Mouse (Mus musculus): ENCODE measurements around the gene H2al1c.
"Not testable (repeated sequence)": the region's sequence is repeated elsewhere in the genome, so short reads cannot be mapped to it uniquely, and the experiment has no call there.

The H2al1c gene

GRCm38 (mm10) chrX:11305355-11305754 is at the start of gene H2al1c:
Gene H2al1c, plus strand, starts transcription at chrX:11305655.
- not testable (repeated sequence) for DNase-seq (ENCODE audit: low spot score)

GRCm38 (mm10) chrX:11264918-11265317 is 40.5 kb upstream of the H2al1c start:
- no peak for DNase-seq (ENCODE audit: low spot score)

DNA sequence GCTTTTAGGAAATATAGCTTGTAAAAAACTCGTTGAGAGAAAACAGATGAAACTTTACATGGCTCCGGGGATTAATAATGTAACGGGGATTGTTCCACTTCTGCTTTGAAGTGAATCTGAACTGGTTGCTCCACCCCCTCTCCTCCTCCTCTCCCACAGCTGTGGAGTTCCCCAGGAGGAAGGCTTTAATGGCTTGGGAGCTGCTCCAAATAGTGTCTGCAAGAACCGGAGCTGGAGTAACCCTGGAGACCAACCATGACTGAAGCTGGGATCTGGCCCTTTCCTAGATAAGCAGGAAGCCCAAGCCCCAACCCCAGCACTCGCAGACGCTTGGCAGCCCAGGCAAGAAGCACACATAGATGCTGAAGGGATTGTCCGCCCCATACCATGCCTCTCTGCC is 37.7 kb upstream of the H2al1c start:
- peak; percentile 22 for DNase-seq (ENCODE audit: low spot score)

GRCm38 (mm10) chrX:11269074-11269473 is 36.4 kb upstream of the H2al1c start:
- no peak for DNase-seq (ENCODE audit: low spot score)

DNA sequence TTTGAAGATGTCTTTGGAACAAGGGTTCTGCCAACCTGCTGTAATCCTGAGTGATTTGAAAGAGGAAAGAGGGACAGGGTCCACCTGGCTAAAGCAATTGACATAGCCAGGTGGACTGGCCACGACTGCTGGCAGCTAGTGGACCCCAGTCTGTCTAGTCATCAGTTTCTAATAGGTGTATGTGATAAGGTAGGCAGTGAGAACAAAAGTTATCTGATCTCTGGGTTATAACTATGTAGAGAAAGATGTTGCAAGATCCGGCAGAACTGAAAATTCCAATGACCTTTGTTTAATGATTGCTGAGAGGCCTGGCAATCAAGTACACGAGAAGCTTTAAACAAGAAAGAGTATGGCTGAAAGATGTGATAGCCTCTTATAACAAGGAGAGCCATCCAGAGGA is 32.3 kb upstream of the H2al1c start:
- DNase-seq (ENCODE audit: low spot score) = no peak

DNA sequence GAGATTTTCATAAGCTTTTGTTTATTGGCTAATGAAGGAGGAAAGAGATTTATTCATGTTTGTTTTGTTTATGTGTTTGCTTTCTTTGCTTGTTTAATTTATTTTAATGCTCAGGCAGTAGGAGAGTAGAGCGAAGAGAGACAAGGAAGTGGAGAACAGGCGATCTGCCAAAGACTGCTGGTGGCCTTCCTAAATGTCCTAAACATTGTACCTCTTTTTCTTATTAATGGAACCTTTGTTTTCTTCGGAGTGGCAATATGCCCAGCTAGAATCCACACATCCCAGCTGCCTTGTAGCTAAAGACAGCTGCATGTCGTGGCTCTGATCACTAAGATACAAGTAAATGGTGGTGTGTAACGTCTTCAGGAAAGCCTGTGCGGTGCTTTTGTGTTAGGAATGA is 28.4 kb upstream of the H2al1c start:
- DNase-seq (ENCODE audit: low spot score) = no peak

DNA sequence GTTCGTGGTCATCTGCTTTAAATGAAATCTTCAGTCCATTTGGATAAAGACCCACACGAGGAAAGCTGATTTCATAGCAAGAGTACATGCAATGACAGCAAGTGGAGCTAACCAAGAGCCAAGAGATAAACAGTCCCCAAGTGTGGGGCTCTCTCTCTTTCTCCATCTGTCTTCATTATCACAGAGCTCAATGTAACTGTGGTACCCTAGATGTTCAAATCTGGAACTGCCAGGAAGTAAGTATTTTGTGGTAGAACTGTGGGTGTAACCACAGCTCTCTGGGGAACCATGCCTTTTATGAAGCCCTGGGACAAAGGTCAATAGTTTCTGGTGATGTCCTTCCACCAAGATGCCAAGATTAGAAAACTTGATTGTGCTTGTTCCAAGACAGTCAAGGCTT is 24.7 kb upstream of the H2al1c start:
- DNase-seq (ENCODE audit: low spot score) = no peak

DNA sequence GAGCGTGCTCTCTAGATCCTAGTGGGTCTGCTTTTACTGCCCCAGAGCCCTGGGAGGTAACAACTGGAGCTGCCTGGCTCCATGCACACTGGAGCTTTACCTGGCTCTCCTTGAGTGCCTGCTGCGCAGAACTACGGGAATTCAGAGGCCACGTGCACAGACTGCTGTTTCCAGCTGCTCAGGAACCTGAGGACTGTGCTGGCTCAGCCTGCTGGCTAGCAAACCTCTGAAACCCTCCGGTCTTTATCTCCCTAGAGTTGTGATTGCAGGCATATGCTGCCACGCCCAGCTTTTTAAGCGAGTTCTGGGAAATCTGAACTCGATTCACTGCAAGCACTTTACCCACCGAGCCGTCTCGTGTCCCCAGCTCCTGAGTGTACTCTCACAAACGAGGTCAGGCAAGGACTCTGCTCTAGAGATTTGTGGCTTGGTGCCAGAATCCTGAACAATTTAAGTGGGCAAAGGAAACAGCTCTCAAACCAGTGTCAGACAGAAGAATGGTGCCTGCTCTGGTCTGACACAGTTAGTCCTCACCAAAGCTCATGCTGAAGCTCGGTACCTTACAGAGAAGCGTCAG is 17.1 kb upstream of the H2al1c start:
- no peak for DNase-seq (ENCODE audit: low spot score)

- DNase-seq (ENCODE audit: low spot score) = no peak
Measured at GRCm38 (mm10) chrX:11289244-11289643, 16.2 kb upstream of the H2al1c start.

DNA sequence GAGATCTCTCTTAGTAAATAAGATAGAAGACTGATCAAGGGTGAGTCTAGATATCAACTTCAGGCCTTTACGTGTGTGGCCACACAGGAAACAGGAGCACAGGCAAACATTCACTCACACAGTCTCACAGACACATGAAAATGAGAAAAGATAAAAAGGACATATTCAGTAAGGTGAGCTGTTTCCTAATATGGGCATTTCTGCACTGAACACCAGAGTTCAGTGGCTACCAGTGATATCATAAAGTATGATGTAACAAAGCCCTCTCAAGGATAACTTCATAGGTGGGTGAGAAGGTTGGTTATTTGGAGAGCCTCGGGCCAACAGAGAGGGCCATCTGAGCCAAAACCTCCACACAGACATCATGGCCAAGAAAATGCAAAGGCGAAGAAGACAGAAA is 6.5 kb upstream of the H2al1c start, which contains the start of gene H2al1a:
TSS of gene H2al1a (plus strand) at position 301 of the 400 bp plus-strand sequence.
- not testable (repeated sequence) for DNase-seq (ENCODE audit: low spot score)

DNA sequence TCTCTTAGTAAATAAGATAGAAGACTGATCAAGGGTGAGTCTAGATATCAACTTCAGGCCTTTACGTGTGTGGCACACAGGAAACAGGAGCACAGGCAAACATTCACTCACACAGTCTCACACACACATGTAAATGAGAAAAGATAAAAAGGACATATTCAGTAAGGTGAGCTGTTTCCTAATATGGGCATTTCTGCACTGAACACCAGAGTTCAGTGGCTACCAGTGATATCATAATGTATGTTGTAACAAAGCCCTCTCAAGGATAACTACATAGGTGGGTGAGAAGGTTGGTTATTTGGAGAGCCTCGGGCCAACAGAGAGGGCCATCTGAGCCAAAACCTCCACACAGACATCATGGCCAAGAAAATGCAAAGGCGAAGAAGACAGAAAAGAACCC is 3.3 kb upstream of the H2al1c start, which contains the start of gene H2al1b:
TSS of gene H2al1b (plus strand) at position 301 of the 400 bp plus-strand sequence.
- DNase-seq (ENCODE audit: low spot score) = not testable (repeated sequence)

- not testable (repeated sequence) for DNase-seq (ENCODE audit: low spot score)
Measured at GRCm38 (mm10) chrX:11308524-11308923, 3.1 kb downstream of the H2al1c start, which contains the start of gene H2al1d. Gene H2al1d, plus strand, starts transcription at chrX:11308824.

- not testable (repeated sequence) for DNase-seq (ENCODE audit: low spot score)
Measured at GRCm38 (mm10) chrX:11311634-11312033, 6.2 kb downstream of the H2al1c start, which contains the start of gene H2al1e. Gene H2al1e, plus strand, starts transcription at chrX:11311934.

- DNase-seq (ENCODE audit: low spot score) = not testable (repeated sequence)
Measured at GRCm38 (mm10) chrX:11314858-11315257, 9.4 kb downstream of the H2al1c start, which contains the start of gene H2al1f. Gene H2al1f, plus strand, starts transcription at chrX:11315158.

GRCm38 (mm10) chrX:11317956-11318355 is 12.5 kb downstream of the H2al1c start, which contains the start of gene H2al1g:
Gene H2al1g, plus strand, starts transcription at chrX:11318256.
- DNase-seq (ENCODE audit: low spot score) = not testable (repeated sequence)

DNA sequence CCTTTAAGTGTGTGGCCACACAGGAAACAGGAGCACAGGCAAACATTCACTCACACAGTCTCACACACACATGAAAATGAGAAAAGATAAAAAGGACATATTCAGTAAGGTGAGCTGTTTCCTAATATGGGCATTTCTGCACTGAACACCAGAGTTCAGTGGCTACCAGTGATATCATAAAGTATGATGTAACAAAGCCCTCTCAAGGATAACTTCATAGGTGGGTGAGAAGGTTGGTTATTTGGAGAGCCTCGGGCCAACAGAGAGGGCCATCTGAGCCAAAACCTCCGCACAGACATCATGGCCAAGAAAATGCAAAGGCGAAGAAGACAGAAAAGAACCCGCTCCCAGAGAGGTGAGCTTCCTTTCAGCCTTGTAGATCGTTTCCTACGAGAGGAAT is 15.7 kb downstream of the H2al1c start, which contains the start of gene H2al1h:
TSS of gene H2al1h (plus strand) at position 301 of the 400 bp plus-strand sequence.
- DNase-seq (ENCODE audit: low spot score) = not testable (repeated sequence)

DNA sequence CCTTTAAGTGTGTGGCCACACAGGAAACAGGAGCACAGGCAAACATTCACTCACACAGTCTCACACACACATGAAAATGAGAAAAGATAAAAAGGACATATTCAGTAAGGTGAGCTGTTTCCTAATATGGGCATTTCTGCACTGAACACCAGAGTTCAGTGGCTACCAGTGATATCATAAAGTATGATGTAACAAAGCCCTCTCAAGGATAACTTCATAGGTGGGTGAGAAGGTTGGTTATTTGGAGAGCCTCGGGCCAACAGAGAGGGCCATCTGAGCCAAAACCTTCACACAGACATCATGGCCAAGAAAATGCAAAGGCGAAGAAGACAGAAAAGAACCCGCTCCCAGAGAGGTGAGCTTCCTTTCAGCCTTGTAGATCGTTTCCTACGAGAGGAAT is 18.9 kb downstream of the H2al1c start, which contains the start of gene H2al1i:
TSS of gene H2al1i (plus strand) at position 301 of the 400 bp plus-strand sequence.
- DNase-seq (ENCODE audit: low spot score) = not testable (repeated sequence)

- DNase-seq (ENCODE audit: low spot score) = not testable (repeated sequence)
Measured at GRCm38 (mm10) chrX:11327522-11327921, 22.1 kb downstream of the H2al1c start, which contains the start of gene H2al1j. Gene H2al1j, plus strand, starts transcription at chrX:11327822.

GRCm38 (mm10) chrX:11345762-11346161 is 40.3 kb downstream of the H2al1c start:
- no peak for DNase-seq (ENCODE audit: low spot score)

DNA sequence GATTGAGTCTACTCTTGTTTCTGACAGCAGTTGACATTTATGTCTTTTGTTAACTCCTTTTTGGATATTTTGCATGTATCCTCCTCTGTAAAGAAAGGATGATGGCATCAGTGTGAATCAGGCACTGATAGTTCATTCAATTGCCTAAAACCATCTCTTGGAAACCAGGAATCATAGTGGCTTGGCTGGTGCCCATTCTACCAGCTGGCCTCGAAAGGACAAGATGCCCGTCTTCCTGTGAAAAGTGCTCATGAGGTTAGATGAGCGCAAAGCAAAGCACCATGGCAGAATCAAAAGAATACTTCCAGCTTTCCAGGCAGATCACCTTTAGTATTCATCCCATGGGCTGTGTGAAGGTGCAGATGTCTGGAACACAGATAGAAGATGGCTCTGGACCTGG is 41.3 kb downstream of the H2al1c start:
- no peak for DNase-seq (ENCODE audit: low spot score)
